Mouse (Mus musculus) monocyte, adult 2 months (primary cell): ENCODE data around the gene C1qtnf12.

Experiments
- DNase-seq, 2 experiments: peaks; one replicate each; pipeline ENCODE4 v3.0.0; 2022; ENCODE audit warnings: low spot score in 2 of 2, low read depth in 1 of 2

Gene C1qtnf12

DNA sequence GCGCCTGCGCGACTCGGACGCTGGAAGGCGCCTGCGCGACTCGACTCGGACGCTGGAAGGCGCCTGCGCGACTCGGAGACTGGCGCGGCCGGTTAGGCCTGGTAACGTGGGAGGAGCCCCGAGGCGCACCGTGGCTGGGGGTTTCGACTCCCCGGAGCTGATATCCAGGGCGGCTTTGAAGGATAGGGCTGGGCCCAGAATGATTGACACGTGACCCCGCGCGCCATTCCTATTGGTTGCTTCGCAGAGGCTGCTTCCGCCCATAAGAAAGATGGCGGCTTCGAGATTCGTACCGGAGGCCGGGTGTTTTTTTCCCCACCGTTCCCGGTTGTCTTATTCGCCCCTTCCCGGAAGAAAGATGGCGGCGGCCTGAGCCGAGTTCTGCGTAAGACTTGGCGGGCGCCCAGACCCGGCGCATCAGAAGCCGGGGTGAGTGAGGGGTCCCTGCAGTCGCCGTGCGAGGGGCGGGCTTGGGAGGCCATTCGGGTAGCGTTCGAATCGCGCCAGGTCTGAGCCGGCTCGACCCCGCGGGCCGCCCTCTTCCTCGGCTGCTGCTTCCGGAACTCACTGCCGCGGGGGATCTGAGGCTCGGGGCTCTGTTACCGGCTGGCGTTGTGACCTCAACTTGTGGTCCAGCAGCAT is 30.9 kb downstream of the C1qtnf12 start:
- peak; percentile 88 to 96 for DNase-seq

DNA sequence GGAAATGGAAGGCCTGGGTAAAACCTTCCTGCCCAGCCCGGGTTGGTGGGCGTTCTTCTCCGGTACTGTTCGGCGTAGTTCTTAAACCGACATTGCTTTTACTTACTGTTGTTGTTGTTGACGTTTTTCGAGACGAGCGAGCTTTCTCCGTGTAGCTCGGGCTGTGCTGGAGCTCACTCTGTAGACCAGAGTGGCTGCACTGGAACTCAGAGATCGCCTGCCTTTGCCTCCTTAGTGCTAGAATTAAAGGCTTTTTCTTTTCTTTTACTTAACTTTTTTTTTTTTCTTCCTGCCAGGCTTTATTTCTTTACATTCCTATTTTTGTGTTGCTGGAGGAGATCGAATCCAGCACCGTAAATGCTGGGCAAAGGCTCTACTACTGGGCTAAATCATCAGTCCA is 31.5 kb downstream of the C1qtnf12 start:
- DNase-seq = no peak

DNA sequence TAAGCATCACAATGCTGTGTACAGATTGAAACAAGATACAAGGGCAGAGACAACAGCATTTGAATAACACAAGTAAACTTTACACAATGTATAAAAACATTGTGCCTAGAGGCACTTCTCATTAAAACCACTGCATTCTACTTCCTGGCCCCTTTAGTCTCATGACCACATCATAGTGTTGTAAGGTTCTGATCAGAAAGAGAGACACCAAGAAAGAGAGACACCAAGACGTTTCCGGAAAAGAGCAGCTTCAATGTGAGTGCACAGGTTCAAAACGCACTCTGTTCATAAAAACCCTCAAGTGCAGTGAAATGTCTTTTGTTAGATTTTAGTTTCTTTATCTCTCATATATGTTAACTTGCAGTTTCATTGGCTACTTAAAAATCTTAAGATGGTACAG is 42.0 kb downstream of the C1qtnf12 start:
- no peak for DNase-seq

DNA sequence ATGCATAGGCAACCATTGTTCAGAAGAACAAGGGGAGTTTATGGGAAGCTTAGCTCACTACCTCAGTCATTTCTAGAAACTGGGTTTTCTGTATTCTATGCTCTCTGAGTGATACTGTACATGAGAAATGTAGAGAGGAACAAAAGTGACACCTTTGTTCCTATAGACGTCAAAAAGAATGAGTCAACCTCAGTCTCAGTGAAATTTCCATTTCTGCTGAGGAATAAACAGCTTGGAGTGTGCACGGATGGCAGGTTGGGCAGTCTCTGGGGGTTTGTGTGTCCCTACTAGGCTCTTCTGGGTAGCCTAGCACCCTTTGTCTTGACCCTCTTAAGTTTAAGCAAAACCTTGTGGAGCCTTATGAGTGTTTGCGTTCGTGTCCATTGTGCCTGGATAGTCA is 46.3 kb downstream of the C1qtnf12 start:
- DNase-seq = no peak

DNA sequence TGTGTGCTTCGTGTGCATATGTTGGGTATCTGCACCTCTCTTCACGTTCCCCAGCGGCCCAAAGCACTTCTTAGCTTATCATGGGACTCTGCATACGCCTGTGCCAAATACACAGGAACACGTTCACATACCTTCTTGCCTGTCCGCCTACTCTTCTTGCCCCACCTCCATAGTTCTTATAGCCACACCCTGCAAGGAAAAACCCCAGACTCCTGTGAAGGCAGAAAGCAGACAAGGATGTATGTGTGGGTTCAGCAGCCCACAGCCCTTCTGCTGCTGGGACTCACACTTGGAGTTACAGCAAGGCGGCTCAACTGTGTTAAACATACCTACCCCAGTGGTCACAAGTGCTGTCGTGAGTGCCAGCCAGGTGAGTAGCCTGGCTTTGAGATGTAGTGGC is 51.5 kb downstream of the C1qtnf12 start, which contains the start of gene Tnfrsf4:
Gene Tnfrsf4, plus strand, starts transcription at position 207 of the 400 bp plus-strand sequence.
- DNase-seq = no peak

DNA sequence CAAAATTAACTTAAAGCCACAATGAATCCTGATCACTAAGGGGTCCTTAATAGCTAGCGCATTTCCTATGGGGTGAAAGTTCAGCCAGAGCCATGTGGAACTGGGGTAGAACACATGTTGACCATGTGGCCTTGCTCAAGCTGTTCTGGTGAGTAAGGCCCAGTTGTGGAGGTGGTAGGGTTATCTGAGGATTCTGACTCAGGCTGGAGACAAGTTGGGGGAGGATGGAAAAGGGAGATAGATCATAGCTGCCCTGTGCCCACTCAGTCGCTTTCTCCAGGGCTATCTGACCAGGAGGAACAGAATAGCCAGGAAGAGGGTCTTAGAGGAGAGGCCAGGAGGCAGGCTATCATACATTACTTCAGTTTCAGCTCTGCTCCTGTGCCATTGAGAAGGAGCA is 52.3 kb downstream of the C1qtnf12 start:
- no peak for DNase-seq
